8 mouse cellular contexts compared by ENCODE assay signal in the genomic region with DNA sequence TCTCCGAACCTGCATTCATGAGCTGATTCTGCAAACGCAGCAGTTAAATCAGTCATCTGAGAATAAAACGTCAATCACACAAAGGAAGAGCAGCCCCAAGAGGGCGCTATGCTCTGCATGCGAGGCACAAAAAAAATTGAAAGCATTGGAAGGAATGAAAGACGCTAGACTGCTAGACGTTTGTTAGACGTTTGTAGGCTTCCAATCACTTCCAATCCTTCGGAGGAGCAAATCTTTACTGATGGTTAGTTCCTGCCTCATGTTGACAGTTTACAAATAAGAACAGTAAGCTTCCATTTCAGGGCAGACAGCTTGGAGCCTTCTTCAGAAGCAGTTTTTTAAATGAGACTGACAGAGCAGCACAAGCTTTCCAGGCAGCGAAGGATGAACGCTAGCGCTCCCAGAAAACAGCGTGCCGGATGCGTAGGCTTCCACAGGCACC.
DNase-seq lines count a peak whose midpoint lies in the region; ATAC-seq and TF ChIP-seq lines count a peak whose summit lies in the region.

No protein-coding gene starts in this region.

- no peaks in the 10 kb centered on the region for H3K27me3 ChIP-seq in E14TG2a.4 (ENCODE audit: insufficient read depth, low read length)
- H3K27me3 ChIP-seq in forebrain, embryonic 14.5 days (replicated peaks; ENCODE audit: control insufficient read depth, insufficient read depth, low read length) = no peaks in the 10 kb centered on the region
- no peaks in the 10 kb centered on the region for H3K27me3 ChIP-seq in kidney, embryonic 16.5 days (ENCODE audit: insufficient read depth, low read length)

- H3K9ac ChIP-seq in forebrain, embryonic 14.5 days (ENCODE audit: low read length) = no peak overlapping the region
- H3K9ac ChIP-seq in kidney, embryonic 16.5 days (replicated peaks; ENCODE audit: low read length) = no peak overlapping the region

- no peak for ATAC-seq in forebrain, embryonic 14.5 days
- ATAC-seq in kidney, embryonic 16.5 days (ENCODE audit: low FRiP score, low TSS enrichment) = no peak

- H3K9me3 ChIP-seq in E14TG2a.4 (ENCODE audit: low read length) = peaks cover 11% of the 10 kb centered on the region
- no peaks in the 10 kb centered on the region for H3K9me3 ChIP-seq in forebrain, embryonic 14.5 days (replicated peaks; ENCODE audit: control insufficient read depth, low read length)
- no peaks in the 10 kb centered on the region for H3K9me3 ChIP-seq in kidney, embryonic 16.5 days (ENCODE audit: low read length)

- H3K36me3 ChIP-seq in E14TG2a.4 (ENCODE audit: insufficient read depth, low read length) = no peaks in the 10 kb centered on the region
- no peaks in the 10 kb centered on the region for H3K36me3 ChIP-seq in forebrain, embryonic 14.5 days (ENCODE audit: control insufficient read depth, insufficient read depth, low read length)
- H3K36me3 ChIP-seq in kidney, embryonic 16.5 days (ENCODE audit: insufficient read depth, low read length) = no peaks in the 10 kb centered on the region

- no peak overlapping the region for H3K27ac ChIP-seq in forebrain, embryonic 14.5 days (ENCODE audit: low read depth, low read length)
- H3K27ac ChIP-seq in kidney, embryonic 16.5 days (ENCODE audit: low read length) = no peak overlapping the region

- 46% methylated on average over 15 of the region's 15 CpGs for WGBS in forebrain, embryonic 14.5 days
- WGBS in kidney, embryonic 16.5 days = 35% methylated on average over 15 of the region's 15 CpGs

- no peak overlapping the region for H3K4me2 ChIP-seq in forebrain, embryonic 14.5 days (ENCODE audit: low read length)
- H3K4me2 ChIP-seq in kidney, embryonic 16.5 days (replicated peaks; ENCODE audit: low read depth, low read length) = peak overlapping the region; percentile 10

- DNase-seq in cerebellum, postnatal 10 days = peak; percentile 56 to 65
- DNase-seq in cerebellum, adult 11-12 months = no peak
- DNase-seq in forebrain, embryonic 14.5 days (ENCODE audit: low spot score) = peak; percentile 82
- peak; percentile 34 for DNase-seq in lung, postnatal 36 days
- DNase-seq in spleen, postnatal 14 days (ENCODE audit: low spot score in 2 of 2) = no peak
- no peak for DNase-seq in spleen, adult 12 weeks (ENCODE audit: low spot score)

- no peaks in the 10 kb centered on the region for H3K4me1 ChIP-seq in E14TG2a.4 (replicated peaks; ENCODE audit: low read depth, low read length)
- no peaks in the 10 kb centered on the region for H3K4me1 ChIP-seq in forebrain, embryonic 14.5 days (ENCODE audit: control insufficient read depth, insufficient read depth, low read length)
- no peaks in the 10 kb centered on the region; the same call in 1 of the 2 replicates for H3K4me1 ChIP-seq in kidney, embryonic 16.5 days (ENCODE audit: insufficient read depth, low read length)

- no peak overlapping the region for H3K4me3 ChIP-seq in E14TG2a.4 (replicated peaks; ENCODE audit: low read length)
- H3K4me3 ChIP-seq in forebrain, embryonic 14.5 days (ENCODE audit: low read depth, low read length) = no peak overlapping the region
- H3K4me3 ChIP-seq in kidney, embryonic 16.5 days (ENCODE audit: low read length) = no peak overlapping the region

- TF ChIP-seq CTCF in E14TG2a.4 (conservative IDR thresholded peaks at IDR 0.05; ENCODE audit: low read length) = peak; percentile 28

Comparison
In these comparisons a context has a peak if more than half of its experiments do, and no peak if none do; other contexts are left out.
1. DNase-seq: peak in cerebellum, postnatal 10 days (2 of 2), forebrain, embryonic 14.5 days (single experiment) and lung, postnatal 36 days (single experiment); none in cerebellum, adult 11-12 months (single experiment), spleen, postnatal 14 days (0 of 2) and spleen, adult 12 weeks (single experiment).